27 mouse cellular contexts compared by ENCODE assay signal in the genomic region with DNA sequence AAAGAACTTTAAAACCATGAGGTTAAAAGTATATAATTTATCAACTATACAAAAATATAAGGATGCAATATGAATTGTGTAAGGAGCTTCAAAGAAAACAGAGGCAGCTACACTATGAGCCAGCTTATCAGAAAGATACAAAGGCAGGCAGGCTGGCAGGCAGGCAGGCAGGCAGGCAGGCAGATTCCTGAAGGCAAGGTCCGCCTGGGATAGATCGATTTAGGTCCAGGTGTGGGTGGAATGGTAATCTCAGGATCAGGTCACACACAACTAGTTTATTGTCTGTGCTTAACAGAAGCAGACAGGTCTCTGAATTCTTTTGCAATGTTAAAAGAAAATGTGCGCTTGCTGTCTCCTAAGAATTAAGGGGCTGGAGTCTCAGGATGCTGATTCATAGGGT.
DNase-seq lines count a peak whose midpoint lies in the region; ATAC-seq and TF ChIP-seq lines count a peak whose summit lies in the region.
"Had no signal": no experiment of that assay in that cellular context is flagged by ENCODE, and none has a peak within 500 bp of the region (broad histone marks: within the 10 kb centered on the region; RNA-seq: fewer than 3 reads in every experiment).

No protein-coding gene starts in this region.

- H3K4me3 ChIP-seq in MEL (ENCODE audit: control insufficient read depth in 1 of 2, insufficient read depth in 1 of 2, low read depth in 2 of 2, low read length in 2 of 2) (no peak overlapping the region; a peak in 1 of 4 replicates), macrophage (ENCODE audit: inconsistent target) (no peak overlapping the region)
- H3K4me3 ChIP-seq in intestine, embryonic 15.5 days (replicated peaks): no peak overlapping the region
- H3K4me3 ChIP-seq: embryonic facial prominence, embryonic 12.5 days; embryonic facial prominence, embryonic 15.5 days; erythroblast, embryonic 14.5 days; forebrain, embryonic 10.5 days; forebrain, embryonic 13.5 days; heart, adult 2 months; heart, embryonic 10.5 days; heart, embryonic 13.5 days; hindbrain, embryonic 15.5 days had no signal

- H3K79me2 ChIP-seq in MEL (ENCODE audit: control insufficient read depth, insufficient read depth, low read length, poor library complexity) (no peaks in the 10 kb centered on the region), macrophage (ENCODE audit: inconsistent target) (no peaks in the 10 kb centered on the region)

- H3K9me3 ChIP-seq in MEL (replicated peaks; ENCODE audit: insufficient read depth, low read length): no peaks in the 10 kb centered on the region
- no peaks in the 10 kb centered on the region for H3K9me3 ChIP-seq in intestine, embryonic 15.5 days
- H3K9me3 ChIP-seq: embryonic facial prominence, embryonic 12.5 days; embryonic facial prominence, embryonic 15.5 days; forebrain, embryonic 10.5 days; forebrain, embryonic 13.5 days; heart, embryonic 10.5 days; heart, embryonic 13.5 days; hindbrain, embryonic 15.5 days had no signal

- TF ChIP-seq RAD21 in MEL (IDR thresholded peaks at IDR 0.05; ENCODE audit: low read depth, low read length): no peak

- no peak for TF ChIP-seq CTCF in MEL (IDR thresholded peaks at IDR 0.05 in 2 of 3, conservative IDR thresholded peaks at IDR 0.05 in 1 of 3; ENCODE audit: control insufficient read depth in 1 of 3, insufficient read depth in 1 of 3, low read depth in 2 of 3, low read length in 3 of 3, poor library complexity in 1 of 3, severe bottlenecking in 1 of 3)

- no peak for TF ChIP-seq POLR2A in MEL (IDR thresholded peaks at IDR 0.05; ENCODE audit: control insufficient read depth in 1 of 2, insufficient read depth in 1 of 2, low read depth in 1 of 2, low read length in 2 of 2, poor library complexity in 1 of 2)

- no peak overlapping the region for H3K4me2 ChIP-seq in intestine, embryonic 15.5 days (replicated peaks)
- H3K4me2 ChIP-seq: embryonic facial prominence, embryonic 12.5 days; embryonic facial prominence, embryonic 15.5 days; forebrain, embryonic 13.5 days; heart, embryonic 13.5 days; hindbrain, embryonic 15.5 days had no signal

- no peaks in the 10 kb centered on the region for H3K27me3 ChIP-seq in MEL (ENCODE audit: control insufficient read depth in 1 of 2, insufficient read depth in 2 of 2, low read length in 2 of 2)
- no peaks in the 10 kb centered on the region for H3K27me3 ChIP-seq in intestine, embryonic 15.5 days (replicated peaks)
- H3K27me3 ChIP-seq: embryonic facial prominence, embryonic 12.5 days; embryonic facial prominence, embryonic 15.5 days; forebrain, embryonic 13.5 days; heart, embryonic 13.5 days; hindbrain, embryonic 15.5 days had no signal

- H3K9ac ChIP-seq in MEL (ENCODE audit: control insufficient read depth, low read depth, low read length, poor library complexity, severe bottlenecking): no peak overlapping the region
- no peak overlapping the region for H3K9ac ChIP-seq in intestine, embryonic 15.5 days
- H3K9ac ChIP-seq: embryonic facial prominence, embryonic 12.5 days; embryonic facial prominence, embryonic 15.5 days; forebrain, embryonic 13.5 days; heart, embryonic 13.5 days; hindbrain, embryonic 15.5 days had no signal

- H3K4me1 ChIP-seq in MEL (ENCODE audit: control insufficient read depth in 1 of 2, insufficient read depth in 2 of 2, low read length in 2 of 2): no peaks in the 10 kb centered on the region
- no peaks in the 10 kb centered on the region for H3K4me1 ChIP-seq in intestine, embryonic 15.5 days (replicated peaks)
- H3K4me1 ChIP-seq: embryonic facial prominence, embryonic 12.5 days; hindbrain, embryonic 15.5 days had no signal

- ATAC-seq in intestine, embryonic 15.5 days: peak; percentile 53; the same call in 1 of the 2 replicates
- no peak for ATAC-seq in CD4-positive, CD25-positive, alpha-beta regulatory T cell, adult 4 months
- ATAC-seq: forebrain, embryonic 13.5 days; forebrain, embryonic 16.5 days had no signal

- 65% methylated on average over 3 of the region's 3 CpGs for WGBS in intestine, embryonic 15.5 days
- WGBS in macrophage (ENCODE audit: missing documents): 88% methylated on average over 3 of the region's 3 CpGs

- H3K27ac ChIP-seq in MEL (ENCODE audit: control insufficient read depth, low read depth, low read length) (no peak overlapping the region), macrophage (peak overlapping the region; percentile 57)
- no peak overlapping the region for H3K27ac ChIP-seq in intestine, embryonic 15.5 days
- H3K27ac ChIP-seq: embryonic facial prominence, embryonic 12.5 days; embryonic facial prominence, embryonic 15.5 days; forebrain, embryonic 10.5 days; forebrain, embryonic 13.5 days; heart, adult 2 months; heart, embryonic 10.5 days; heart, embryonic 13.5 days; hindbrain, embryonic 15.5 days had no signal

- peak; percentile 8 to 43; a peak in 2 of 4 replicates for TF ChIP-seq EP300 in MEL (IDR thresholded peaks at IDR 0.05; ENCODE audit: low read depth in 1 of 2, low read length in 2 of 2)

- DNase-seq in MEL (ENCODE audit: low read depth, low spot score) (peak; percentile 33), NIH3T3 (ENCODE audit: low read depth) (peak; percentile 52)
- DNase-seq in cerebellum, postnatal 10 days: no peak
- DNase-seq in thymus, postnatal 25 days: no peak
- DNase-seq: adrenal gland, adult 2 months; adrenal gland, postnatal 14 days; B cell, adult 2 months; cerebellum, adult 18-20 months; cerebellum, adult 9-10 months; cerebellum, postnatal 25 days; gastrocnemius, postnatal 10 days; gastrocnemius, postnatal 36 days; heart, adult 2 months; heart, postnatal 14 days; heart, postnatal 4 days had no signal

- peaks cover 0 to 5% of the 10 kb centered on the region in 2 experiments; a peak in 2 of 4 replicates for H3K36me3 ChIP-seq in MEL (ENCODE audit: control insufficient read depth in 1 of 2, insufficient read depth in 2 of 2, low read length in 2 of 2)
- H3K36me3 ChIP-seq in intestine, embryonic 15.5 days: no peaks in the 10 kb centered on the region
- H3K36me3 ChIP-seq in macrophage (ENCODE audit: inconsistent target): no peaks in the 10 kb centered on the region
- H3K36me3 ChIP-seq: embryonic facial prominence, embryonic 12.5 days; embryonic facial prominence, embryonic 15.5 days; forebrain, embryonic 10.5 days; heart, embryonic 10.5 days; heart, embryonic 13.5 days; hindbrain, embryonic 15.5 days had no signal

TF ChIP-seq in MEL, 35 proteins besides CTCF, POLR2A, EP300 and RAD21:
- TF ChIP-seq POLR2AphosphoS5 (IDR thresholded peaks at IDR 0.05; ENCODE audit: borderline replicate concordance, low read depth, low read length) (no peak), MAFK (IDR thresholded peaks at IDR 0.05; ENCODE audit: borderline replicate concordance, low read depth, low read length) (no peak), E2F4 (IDR thresholded peaks at IDR 0.05; ENCODE audit: borderline replicate concordance, low read depth, low read length) (no peak), BHLHE40 (IDR thresholded peaks at IDR 0.05; ENCODE audit: borderline replicate concordance, low read depth, low read length) (no peak), TCF12 (IDR thresholded peaks at IDR 0.05; ENCODE audit: low read depth, low read length) (peak; percentile 42; the same call in 1 of the 2 replicates), TAL1 (IDR thresholded peaks at IDR 0.05; ENCODE audit: low read length) (peak; percentile 48), MAZ (IDR thresholded peaks at IDR 0.05; ENCODE audit: low read depth, low read length) (no peak), KAT2A (conservative IDR thresholded peaks at IDR 0.05; ENCODE audit: low read depth, low read length) (no peak), MXI1 (IDR thresholded peaks at IDR 0.05; ENCODE audit: low read depth, low read length) (no peak), SMC3 (IDR thresholded peaks at IDR 0.05; ENCODE audit: low read depth, low read length) (no peak), GATA1 (IDR thresholded peaks at IDR 0.05; ENCODE audit: low read depth, low read length) (no peak)

Comparison
In these comparisons a context has a peak if more than half of its experiments do, and no peak if none do; other contexts are left out.
1. DNase-seq: peak in MEL (single experiment) and NIH3T3 (single experiment); none in cerebellum, postnatal 10 days (0 of 2) and thymus, postnatal 25 days (single experiment).